Mouse (Mus musculus): Measurements from ENCODE around the gene Amz1. TPM values are rescaled to one million over a fixed set of nuclear protein-coding genes. Genes with fewer than 3 reads are reported as not detected.

The Amz1 gene
- total and polyA plus RNA-seq, 2 experiments from 2014 or later: 12.2 to 14.2 TPM

DNA sequence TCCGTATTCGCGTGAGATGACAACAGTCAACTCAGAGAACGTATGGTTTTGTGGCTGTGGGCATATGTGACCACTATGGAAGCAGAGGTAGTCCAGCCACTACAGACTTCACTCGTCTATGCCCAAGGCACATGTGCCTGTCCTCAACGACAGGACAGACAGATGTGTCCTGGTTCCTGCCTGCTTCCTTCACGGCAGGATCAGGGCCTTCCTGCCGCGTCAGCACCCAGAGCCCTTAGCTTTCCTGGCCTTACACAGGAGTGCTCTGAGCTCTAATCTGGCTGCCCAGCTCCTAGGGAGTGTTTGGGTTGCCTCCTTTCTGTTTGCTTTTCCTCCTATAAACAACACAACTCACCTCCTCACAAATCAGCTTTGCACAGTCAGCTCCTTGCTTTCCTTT is 53.0 kb downstream of the Amz1 start:
- Histone ChIP-seq H3K4me1 (ENCODE audit: insufficient read depth) (no peaks in the 10 kb centered on the region), H3K36me3 (ENCODE audit: insufficient read depth) (peaks cover 31% of the 10 kb centered on the region), H3K4me3 (ENCODE audit: low read depth, low read length) (no peak overlapping the region), H3K4me2 (ENCODE audit: low read depth) (no peak overlapping the region), H3K9me3 (ENCODE audit: low read length) (no peaks in the 10 kb centered on the region), H3K9ac (no peak overlapping the region), H3K27me3 (ENCODE audit: insufficient read depth, low read length) (no peaks in the 10 kb centered on the region), H3K27ac (ENCODE audit: low read depth, low read length) (no peak overlapping the region)
- ATAC-seq (no peak), DNase-seq (no peak)
- 85% methylated on average over 9 of the region's 9 CpGs for WGBS
- no peak for TF ChIP-seq CTCF (IDR thresholded peaks at IDR 0.05; ENCODE audit: low read depth)

DNA sequence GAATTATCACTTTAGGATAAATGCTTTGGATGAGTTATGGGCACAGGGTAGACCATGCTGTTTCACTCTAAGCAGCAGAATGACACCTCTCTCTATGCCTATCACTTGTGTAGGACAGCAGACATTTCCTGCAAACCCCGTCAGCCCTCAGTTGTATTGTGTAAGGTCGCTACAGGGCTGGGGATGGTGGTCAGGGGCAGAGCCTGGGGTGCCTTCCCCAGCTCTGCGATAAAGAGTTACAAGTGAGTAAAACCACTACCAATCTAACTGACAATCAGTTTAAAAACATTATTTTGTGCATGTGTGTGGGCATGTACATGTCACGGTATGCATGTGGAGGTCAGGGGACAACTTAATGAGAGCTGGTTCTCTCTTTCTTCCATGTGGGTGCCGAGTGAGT is 57.2 kb downstream of the Amz1 start:
- Histone ChIP-seq H3K4me2 (ENCODE audit: low read depth) (no peak overlapping the region), H3K9ac (no peak overlapping the region), H3K4me3 (ENCODE audit: low read depth, low read length) (no peak overlapping the region), H3K9me3 (ENCODE audit: low read length) (no peaks in the 10 kb centered on the region), H3K27ac (ENCODE audit: low read depth, low read length) (no peak overlapping the region), H3K27me3 (ENCODE audit: insufficient read depth, low read length) (no peaks in the 10 kb centered on the region), H3K36me3 (ENCODE audit: insufficient read depth) (peaks cover 49% of the 10 kb centered on the region), H3K4me1 (ENCODE audit: insufficient read depth) (no peaks in the 10 kb centered on the region)
- ATAC-seq: no peak
- TF ChIP-seq CTCF (IDR thresholded peaks at IDR 0.05; ENCODE audit: low read depth): no peak
- WGBS: 93% methylated on average over 5 of the region's 5 CpGs
- no peak for DNase-seq

DNA sequence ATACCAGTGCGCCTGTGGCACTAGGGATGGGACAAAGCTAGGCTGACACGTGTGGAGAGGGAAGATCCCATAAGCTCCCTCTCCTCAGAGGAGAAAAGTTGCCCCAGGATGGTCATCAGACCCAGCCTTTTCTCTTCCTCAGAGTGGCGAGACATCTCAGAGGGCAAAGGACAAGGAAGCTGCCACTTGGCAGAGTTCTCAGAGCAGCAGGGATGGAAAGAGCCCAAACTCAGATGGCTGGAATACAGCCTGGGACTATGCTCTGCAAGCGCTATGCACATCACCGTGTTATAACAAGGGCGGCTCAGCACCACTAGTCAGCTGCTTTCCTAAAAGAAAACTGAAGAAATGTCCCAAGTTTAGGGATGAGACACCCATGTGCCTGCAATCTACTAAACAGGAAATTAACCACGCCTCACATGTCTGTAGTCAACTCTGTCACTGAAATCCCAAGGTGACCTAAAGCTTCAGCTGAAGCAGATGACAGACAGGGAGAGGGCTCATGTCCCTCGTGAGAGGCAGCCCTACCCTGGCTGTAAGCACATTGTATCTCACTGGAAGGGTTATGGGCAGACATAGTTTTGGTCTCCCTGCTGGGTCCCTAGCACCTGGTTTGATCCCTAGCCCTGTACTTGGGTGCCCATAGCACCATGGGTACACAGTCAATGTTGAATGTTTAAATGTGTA is 58.1 kb downstream of the Amz1 start:
- no peak overlapping the region for H3K4me2 ChIP-seq (ENCODE audit: low read depth)
- H3K9me3 ChIP-seq (ENCODE audit: low read length): no peaks in the 10 kb centered on the region
- no peak overlapping the region for H3K27ac ChIP-seq (ENCODE audit: low read depth, low read length)
- WGBS: 88% methylated on average over 8 of the region's 8 CpGs
- ATAC-seq (no peak), DNase-seq (no peak)
- no peaks in the 10 kb centered on the region for H3K27me3 ChIP-seq (ENCODE audit: insufficient read depth, low read length)
- H3K4me1 ChIP-seq (ENCODE audit: insufficient read depth): no peaks in the 10 kb centered on the region
- H3K36me3 ChIP-seq (ENCODE audit: insufficient read depth): peaks cover 49% of the 10 kb centered on the region
- no peak overlapping the region for H3K9ac ChIP-seq
- no peak for TF ChIP-seq CTCF (IDR thresholded peaks at IDR 0.05; ENCODE audit: low read depth)
- no peak overlapping the region for H3K4me3 ChIP-seq (ENCODE audit: low read depth, low read length)

DNA sequence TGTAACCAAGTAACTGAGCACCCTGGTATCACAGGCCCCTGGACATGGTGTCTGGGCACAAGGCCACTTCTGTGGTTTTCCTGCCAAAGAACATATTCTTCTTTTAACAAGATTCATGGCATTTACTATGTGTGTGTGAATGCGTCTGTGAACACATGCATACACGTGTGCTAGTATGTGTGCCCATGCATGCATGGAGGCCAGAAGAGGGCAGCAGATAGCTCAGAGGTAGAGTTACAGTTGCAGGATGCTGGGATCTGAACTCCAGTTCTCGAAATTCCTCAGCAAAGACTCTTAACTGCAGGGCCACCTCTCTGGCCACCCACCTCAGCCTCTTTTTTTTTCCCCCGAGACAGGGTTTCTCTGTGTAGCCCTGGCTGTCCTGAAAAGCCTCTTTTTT is 59.6 kb downstream of the Amz1 start:
- 86% methylated on average over 4 of the region's 4 CpGs for WGBS
- Histone ChIP-seq H3K4me2 (ENCODE audit: low read depth) (no peak overlapping the region), H3K4me1 (ENCODE audit: insufficient read depth) (no peaks in the 10 kb centered on the region), H3K36me3 (ENCODE audit: insufficient read depth) (peaks cover 39% of the 10 kb centered on the region), H3K27ac (ENCODE audit: low read depth, low read length) (no peak overlapping the region), H3K9me3 (ENCODE audit: low read length) (no peaks in the 10 kb centered on the region), H3K9ac (no peak overlapping the region), H3K27me3 (ENCODE audit: insufficient read depth, low read length) (no peaks in the 10 kb centered on the region), H3K4me3 (ENCODE audit: low read depth, low read length) (no peak overlapping the region)
- DNase-seq (no peak), ATAC-seq (no peak)
- peak; percentile 35; the same call in 1 of the 2 replicates for TF ChIP-seq CTCF (IDR thresholded peaks at IDR 0.05; ENCODE audit: low read depth)

DNA sequence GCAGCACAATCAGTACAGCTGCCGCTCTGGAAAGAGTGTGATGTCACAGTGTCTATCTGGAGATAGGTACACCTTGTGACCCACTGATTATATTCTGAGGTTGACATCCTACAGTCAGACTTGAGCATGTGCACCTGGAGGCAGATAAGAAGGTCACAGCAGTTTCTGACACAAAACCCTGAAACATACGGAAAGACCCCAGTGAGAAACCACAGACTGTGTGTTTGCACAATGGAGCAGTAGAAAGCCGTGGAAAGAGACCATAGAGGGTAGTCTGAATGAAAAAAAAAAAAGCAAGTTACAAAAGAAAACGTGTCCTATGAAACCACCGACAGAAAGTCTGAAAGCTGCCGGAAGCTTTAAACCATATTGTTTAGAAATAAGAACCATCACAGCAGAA is 60.4 kb downstream of the Amz1 start:
- 85% methylated on average over 6 of the region's 6 CpGs for WGBS
- Histone ChIP-seq H3K4me3 (ENCODE audit: low read depth, low read length) (no peak overlapping the region), H3K9me3 (ENCODE audit: low read length) (no peaks in the 10 kb centered on the region), H3K4me1 (ENCODE audit: insufficient read depth) (no peaks in the 10 kb centered on the region), H3K9ac (no peak overlapping the region), H3K4me2 (ENCODE audit: low read depth) (no peak overlapping the region), H3K27me3 (ENCODE audit: insufficient read depth, low read length) (no peaks in the 10 kb centered on the region), H3K36me3 (ENCODE audit: insufficient read depth) (peaks cover 39% of the 10 kb centered on the region), H3K27ac (ENCODE audit: low read depth, low read length) (no peak overlapping the region)
- DNase-seq (no peak), ATAC-seq (no peak)
- no peak for TF ChIP-seq CTCF (IDR thresholded peaks at IDR 0.05; ENCODE audit: low read depth)

DNA sequence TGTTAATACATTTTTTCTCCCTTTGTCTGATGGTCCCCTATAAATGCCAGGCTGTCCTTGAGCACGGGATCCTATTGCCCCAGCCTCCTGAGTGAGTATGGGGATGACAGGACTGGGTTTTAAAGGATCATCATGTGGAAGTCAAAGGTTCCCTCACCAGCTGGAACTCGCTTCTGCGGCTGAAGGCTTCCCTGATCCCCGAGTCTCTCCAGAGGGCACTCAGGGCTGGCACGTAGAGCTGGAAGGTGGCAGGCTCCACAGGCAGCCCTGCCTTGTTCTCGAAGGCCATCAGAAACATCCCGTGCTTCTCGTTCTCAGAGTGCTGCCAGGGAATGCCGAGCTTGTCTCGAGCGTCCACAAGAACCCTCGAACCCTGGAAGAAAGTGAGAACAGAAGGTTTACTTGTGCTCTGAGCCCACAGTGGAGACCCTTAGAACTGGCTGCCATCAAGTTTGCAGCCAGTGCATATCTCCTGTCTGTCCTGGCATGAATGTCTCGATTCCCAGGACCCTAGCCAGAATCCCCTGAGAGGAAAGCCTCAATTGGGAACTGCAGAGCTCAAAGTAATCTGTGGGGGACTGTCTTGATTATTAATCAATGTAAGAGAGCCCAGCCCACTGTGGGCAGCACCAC is 61.4 kb downstream of the Amz1 start:
- Histone ChIP-seq H3K4me3 (ENCODE audit: low read depth, low read length) (no peak overlapping the region), H3K27me3 (ENCODE audit: insufficient read depth, low read length) (no peaks in the 10 kb centered on the region), H3K4me1 (ENCODE audit: insufficient read depth) (no peaks in the 10 kb centered on the region; the same call in 1 of the 2 replicates), H3K36me3 (ENCODE audit: insufficient read depth) (peaks cover 38% of the 10 kb centered on the region), H3K9me3 (ENCODE audit: low read length) (no peaks in the 10 kb centered on the region), H3K9ac (no peak overlapping the region), H3K27ac (ENCODE audit: low read depth, low read length) (peak overlapping the region; percentile 36), H3K4me2 (ENCODE audit: low read depth) (no peak overlapping the region)
- 73% methylated on average over 13 of the region's 13 CpGs for WGBS
- peak; percentile 47 for ATAC-seq
- TF ChIP-seq CTCF (IDR thresholded peaks at IDR 0.05; ENCODE audit: low read depth): no peak
- DNase-seq: no peak

DNA sequence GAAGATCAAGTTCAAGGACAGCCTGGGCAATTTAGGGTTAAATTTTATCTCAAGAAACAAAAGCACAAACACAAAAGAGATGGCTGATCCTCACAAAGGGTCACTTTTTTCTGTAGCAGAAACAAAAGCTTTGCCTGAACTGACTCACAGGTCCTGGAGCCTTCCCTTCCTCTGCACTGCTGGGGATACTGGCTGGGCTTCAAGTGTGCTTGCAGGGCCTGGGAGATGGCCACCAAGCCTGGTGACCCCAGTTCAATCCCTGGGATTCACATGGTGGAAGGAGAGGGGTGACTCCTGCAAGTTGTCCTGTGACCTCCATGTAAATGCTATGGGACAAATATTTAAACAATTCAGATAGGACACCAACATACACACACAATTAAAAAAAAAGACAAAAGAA is 65.6 kb downstream of the Amz1 start:
- H3K9ac ChIP-seq: no peak overlapping the region
- H3K36me3 ChIP-seq (ENCODE audit: insufficient read depth): no peaks in the 10 kb centered on the region; the same call in 1 of the 2 replicates
- no peak for ATAC-seq
- no peaks in the 10 kb centered on the region for H3K9me3 ChIP-seq (ENCODE audit: low read length)
- TF ChIP-seq CTCF (IDR thresholded peaks at IDR 0.05; ENCODE audit: low read depth): no peak
- no peak for DNase-seq
- H3K27me3 ChIP-seq (ENCODE audit: insufficient read depth, low read length): no peaks in the 10 kb centered on the region
- no peak overlapping the region for H3K4me3 ChIP-seq (ENCODE audit: low read depth, low read length)
- no peak overlapping the region for H3K27ac ChIP-seq (ENCODE audit: low read depth, low read length)
- H3K4me2 ChIP-seq (ENCODE audit: low read depth): no peak overlapping the region
- H3K4me1 ChIP-seq (ENCODE audit: insufficient read depth): peaks cover 17% of the 10 kb centered on the region

All from forebrain, postnatal 0 days (tissue).